Mouse (Mus musculus) bone marrow macrophage, adult 2 months (primary cell): ENCODE results near the gene Sez6l.

Experiments used
- CTCF ChIP-seq: IDR thresholded peaks from 2 replicates; pipeline ENCODE4 v1.5.1; 2012; ENCODE audit warnings: low read depth, mild to moderate bottlenecking, low read length, moderate library complexity
- POLR2A ChIP-seq: IDR thresholded peaks from 2 replicates; pipeline ENCODE4 v1.6.1; 2012; ENCODE audit warnings: mild to moderate bottlenecking, low read depth, low read length, borderline replicate concordance

DNA sequence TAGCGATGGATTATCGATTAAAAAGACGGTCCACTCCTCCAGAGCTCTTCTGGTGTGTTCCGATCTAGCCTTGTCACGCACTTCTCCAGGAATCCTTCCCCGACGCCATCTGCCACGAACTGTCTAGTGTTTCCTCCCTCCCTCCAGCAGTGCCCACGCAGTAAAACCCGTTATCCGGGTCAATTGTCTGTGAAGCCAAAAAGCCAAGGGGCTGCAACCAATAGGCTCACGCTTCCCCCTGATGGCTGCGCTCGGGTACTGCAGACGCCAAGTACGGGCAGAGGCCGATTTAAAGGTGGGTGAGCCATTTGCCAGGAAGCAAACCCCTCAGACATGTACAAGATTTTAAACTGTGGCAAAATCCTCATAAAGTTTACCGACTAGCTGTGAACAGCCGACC lies 148.0 kb downstream of the Sez6l start:
- TF ChIP-seq CTCF (peak; percentile 45), POLR2A (no peak)
